Mouse (Mus musculus): ENCODE results near the gene Fancc.

DNA sequence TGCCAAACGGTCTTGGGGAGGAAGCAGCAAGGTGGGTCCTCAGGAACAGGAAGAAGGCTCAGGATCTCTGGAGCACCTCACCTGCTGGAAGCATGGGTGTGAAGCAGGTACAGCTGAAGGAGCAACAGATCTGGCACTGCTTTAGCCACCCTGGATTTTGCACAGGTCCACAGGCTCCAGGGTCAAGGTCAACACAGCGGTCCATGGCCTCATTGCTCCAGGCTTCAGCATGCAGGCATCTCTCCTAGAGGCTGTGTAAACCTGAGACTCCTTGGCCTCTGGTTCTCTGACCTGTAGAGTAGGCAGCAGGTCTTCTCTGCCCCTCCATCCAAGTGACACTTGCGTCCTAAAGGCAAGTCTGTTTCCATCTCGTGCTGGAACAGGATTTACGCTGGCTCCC lies 198.1 kb downstream of the Fancc start:
- no peak for TF ChIP-seq CTCF (IDR thresholded peaks at IDR 0.05; ENCODE audit: control insufficient read depth, insufficient read depth, insufficient replicate concordance, low read depth, low read length)
- no peak for TF ChIP-seq POLR2A (IDR thresholded peaks at IDR 0.05; ENCODE audit: control insufficient read depth, low read depth, low read length)

All from testis, adult 2 months (tissue).